Mouse (Mus musculus): ENCODE measurements around the gene Myo10. TPM values are rescaled to one million over a fixed set of nuclear protein-coding genes. Genes with fewer than 3 reads are reported as not detected.

Myo10 gene
- polyA plus RNA-seq (2016; fragmentation: Nextera tagmentation; extraction: Ambion mirVana) = 37.7 and 39.8 TPM in 2 replicates

DNA sequence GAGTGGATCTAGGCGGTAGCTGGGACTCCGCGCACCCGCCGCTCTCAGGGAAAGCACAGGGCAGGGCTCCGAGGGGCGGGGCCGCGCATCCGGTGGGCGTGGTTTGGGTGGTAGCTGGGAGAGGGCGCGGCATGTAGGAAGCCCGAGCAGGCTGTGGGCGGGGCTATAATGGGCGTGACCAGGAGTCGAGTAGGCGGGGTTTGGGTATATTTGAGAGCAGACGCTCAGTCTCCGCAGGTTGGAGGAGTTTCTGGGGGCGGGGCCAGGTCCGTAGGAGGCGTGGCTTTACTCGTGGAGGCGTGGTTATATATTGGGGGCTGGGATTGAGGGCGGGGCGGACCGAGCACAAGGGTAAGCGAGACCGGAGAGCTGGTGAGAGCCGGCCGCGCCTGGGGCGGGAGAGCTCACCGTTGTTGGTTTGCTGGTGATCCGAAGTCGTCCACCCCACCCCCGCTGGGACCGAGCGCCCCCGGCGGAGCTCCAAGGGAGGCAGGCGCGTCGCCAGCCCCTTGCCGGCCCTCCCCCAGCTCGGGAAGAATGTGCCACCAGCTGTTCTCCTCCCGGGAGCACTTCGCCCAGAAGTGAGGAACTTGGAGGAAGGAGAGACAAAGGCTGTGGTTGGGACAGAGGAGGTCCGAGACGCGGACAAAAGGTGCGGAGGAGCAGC lies at the start of gene Myo10:
TSS of gene Myo10 (plus strand) at position 326 of the 667 bp plus-strand sequence.
- under 1% methylated on average over 53 of the region's 53 CpGs for WGBS
- Histone ChIP-seq H3K27ac (peak within 1 kb of the TSS; percentile 88), H3K4me2 (replicated peaks) (peak within 1 kb of the TSS; percentile 68), H3K4me1 (peaks cover 26% of the 10 kb centered on the region), H3K9ac (peak within 1 kb of the TSS; percentile 82), H3K4me3 (peak within 1 kb of the TSS; percentile 73), H3K36me3 (no peaks in the 10 kb centered on the region), H3K27me3 (no peaks in the 10 kb centered on the region), H3K9me3 (no peaks in the 10 kb centered on the region)
- peak; percentile 94 for ATAC-seq (ENCODE audit: insufficient number of reproducible peaks, insufficient read depth, low FRiP score, low TSS enrichment)

DNA sequence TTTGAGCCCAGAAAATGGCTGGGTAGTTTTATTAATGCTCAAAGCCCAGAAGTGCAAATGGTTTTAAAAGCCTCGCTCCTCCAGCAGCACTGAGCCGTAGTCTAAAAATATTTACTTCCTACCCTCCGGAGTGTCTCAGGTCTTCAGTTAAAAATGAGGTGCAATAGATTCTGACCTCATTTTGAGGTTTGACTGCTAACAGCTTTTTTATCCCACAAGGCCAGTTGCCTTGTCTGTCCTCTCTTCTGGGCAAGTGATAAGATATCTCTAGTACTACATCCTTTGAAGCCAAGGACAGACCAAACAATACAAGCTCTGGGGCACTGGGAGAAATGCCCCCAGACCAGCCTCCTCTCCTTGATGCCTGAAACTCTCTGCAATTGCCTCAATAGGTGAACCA lies 49.2 kb upstream of the Myo10 start:
- Histone ChIP-seq H3K4me1 (no peaks in the 10 kb centered on the region), H3K4me3 (no peak overlapping the region), H3K27ac (no peak overlapping the region), H3K36me3 (no peaks in the 10 kb centered on the region), H3K27me3 (no peaks in the 10 kb centered on the region), H3K4me2 (replicated peaks) (no peak overlapping the region), H3K9ac (no peak overlapping the region), H3K9me3 (no peaks in the 10 kb centered on the region)
- 86% methylated on average over 3 of the region's 3 CpGs for WGBS
- no peak for ATAC-seq (ENCODE audit: insufficient number of reproducible peaks, insufficient read depth, low FRiP score, low TSS enrichment)

DNA sequence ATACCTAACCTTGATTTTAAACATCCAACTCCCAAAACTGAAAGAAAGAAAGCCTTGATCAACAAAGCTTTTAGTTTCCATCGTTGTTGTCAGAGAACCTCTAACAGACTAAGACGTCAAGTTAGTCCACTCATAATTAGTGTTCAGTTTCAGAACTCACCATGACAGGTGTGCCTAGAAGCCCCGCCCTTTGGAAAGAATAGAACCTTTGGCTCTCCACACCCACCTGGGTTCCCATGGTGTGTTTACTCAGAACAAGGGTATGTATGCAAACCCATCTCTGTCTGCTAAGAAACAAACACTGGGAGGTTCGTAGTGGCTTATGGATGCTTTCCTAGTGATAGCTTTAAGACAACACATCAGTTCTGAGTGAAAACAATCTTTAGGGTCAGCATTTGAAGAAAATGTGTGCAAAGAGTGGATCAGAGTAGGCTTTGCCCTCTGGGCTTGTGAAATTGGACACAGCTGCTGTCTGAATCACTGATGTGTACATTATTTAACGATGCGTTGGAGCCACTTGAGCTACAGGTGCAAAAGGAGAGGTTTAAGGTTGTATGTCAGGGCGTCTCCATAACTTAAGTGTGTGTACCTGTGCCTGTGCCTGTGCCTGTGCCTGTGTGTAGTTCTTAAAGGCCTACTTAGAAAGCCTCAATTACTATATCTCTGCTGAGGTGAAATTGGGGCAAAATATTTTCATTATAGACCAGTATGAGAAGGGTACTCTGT lies 48.3 kb upstream of the Myo10 start:
- 60% methylated on average over 7 of the region's 7 CpGs for WGBS
- no peak overlapping the region for H3K4me2 ChIP-seq (replicated peaks)
- ATAC-seq (ENCODE audit: insufficient number of reproducible peaks, insufficient read depth, low FRiP score, low TSS enrichment) = no peak

DNA sequence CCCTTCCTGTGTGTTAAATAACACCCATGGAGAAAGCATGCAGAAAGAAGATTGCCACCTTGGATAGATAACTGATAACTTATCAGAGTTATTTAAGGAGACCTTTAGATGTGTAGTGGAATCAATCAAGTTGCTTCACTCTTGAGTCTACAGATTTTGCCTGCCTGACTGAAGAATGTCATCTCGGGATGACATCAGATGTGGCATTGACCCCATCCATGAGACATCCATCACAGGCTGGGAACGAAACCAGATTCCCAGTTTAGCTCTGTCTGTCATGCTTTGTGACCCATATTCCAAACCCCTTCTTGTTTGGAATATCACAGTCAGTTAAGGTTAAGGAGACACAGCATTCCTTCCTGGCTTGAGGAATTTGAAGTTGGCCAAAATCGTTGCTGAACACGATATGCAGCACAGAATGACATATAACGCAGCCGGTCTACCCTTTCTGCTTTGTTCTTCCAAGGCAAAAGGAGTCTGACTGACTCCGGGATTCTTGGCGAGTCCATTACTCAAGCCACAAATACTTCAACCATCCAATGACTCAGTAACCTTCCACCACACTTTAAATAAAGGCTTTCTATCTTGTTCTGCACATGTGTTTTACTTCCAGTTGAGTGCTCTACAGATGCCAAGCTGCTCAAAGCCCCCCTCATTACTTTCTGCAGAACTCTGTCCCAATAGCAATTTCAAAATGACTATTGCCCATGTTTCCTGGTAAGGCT lies 44.8 kb upstream of the Myo10 start:
- no peak overlapping the region for H3K4me2 ChIP-seq (replicated peaks)
- WGBS = 86% methylated on average over 8 of the region's 8 CpGs
- H3K9me3 ChIP-seq = no peaks in the 10 kb centered on the region
- H3K4me3 ChIP-seq = no peak overlapping the region
- H3K9ac ChIP-seq = no peak overlapping the region
- no peak overlapping the region for H3K27ac ChIP-seq
- ATAC-seq (ENCODE audit: insufficient number of reproducible peaks, insufficient read depth, low FRiP score, low TSS enrichment) = no peak
- no peaks in the 10 kb centered on the region for H3K36me3 ChIP-seq
- no peaks in the 10 kb centered on the region for H3K4me1 ChIP-seq
- H3K27me3 ChIP-seq = no peaks in the 10 kb centered on the region

More for the DNA sequence above, 48.3 kb upstream of the Myo10 start:
- H3K9ac ChIP-seq = no peak overlapping the region
- no peaks in the 10 kb centered on the region for H3K9me3 ChIP-seq
- no peaks in the 10 kb centered on the region for H3K4me1 ChIP-seq
- no peak overlapping the region for H3K4me3 ChIP-seq
- H3K36me3 ChIP-seq = no peaks in the 10 kb centered on the region
- no peaks in the 10 kb centered on the region for H3K27me3 ChIP-seq
- no peak overlapping the region for H3K27ac ChIP-seq

DNA sequence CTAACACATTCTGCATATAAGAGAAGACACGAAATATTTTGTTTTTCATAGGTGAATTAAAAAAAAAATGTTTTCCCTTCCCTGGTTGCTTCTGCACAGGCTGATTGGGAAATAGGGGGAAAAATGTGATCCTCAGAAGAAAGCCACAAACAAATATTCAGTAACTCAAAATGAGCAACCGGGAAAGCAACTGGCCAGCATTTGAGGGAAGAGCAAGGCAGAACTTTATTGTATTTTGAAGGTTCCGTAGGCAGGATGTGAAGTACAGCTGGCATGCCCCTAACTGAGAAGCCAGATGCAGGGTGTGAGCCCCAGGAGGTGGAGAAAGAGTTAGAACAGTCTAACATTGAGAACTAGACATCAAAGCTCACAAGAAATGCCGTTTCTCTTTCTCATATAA lies 44.0 kb upstream of the Myo10 start:
- Histone ChIP-seq H3K9ac (no peak overlapping the region), H3K9me3 (no peaks in the 10 kb centered on the region), H3K36me3 (no peaks in the 10 kb centered on the region), H3K27me3 (no peaks in the 10 kb centered on the region), H3K4me2 (replicated peaks) (no peak overlapping the region), H3K27ac (no peak overlapping the region), H3K4me3 (no peak overlapping the region), H3K4me1 (no peaks in the 10 kb centered on the region)
- WGBS = 85% methylated on average over 4 of the region's 4 CpGs
- no peak for ATAC-seq (ENCODE audit: insufficient number of reproducible peaks, insufficient read depth, low FRiP score, low TSS enrichment)

DNA sequence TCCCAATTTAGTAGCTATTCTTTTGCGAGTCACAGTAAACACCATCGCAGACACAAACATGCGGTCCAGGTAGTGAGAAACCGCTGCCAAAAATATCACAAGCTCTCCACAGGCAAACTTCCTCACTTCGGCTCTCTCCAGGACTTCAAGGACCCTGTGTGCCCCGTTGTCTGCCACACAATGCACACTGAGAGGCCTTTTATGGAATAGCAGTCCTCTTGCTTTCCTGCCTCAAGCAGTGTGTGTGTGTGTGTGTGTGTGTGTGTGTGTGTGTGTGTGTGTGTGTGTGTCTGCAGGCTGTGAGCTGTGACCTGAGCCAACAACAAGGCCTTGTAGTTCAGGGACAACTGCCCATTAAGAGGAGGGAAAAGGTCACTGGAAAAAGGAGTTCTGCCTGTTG lies 41.6 kb upstream of the Myo10 start:
- Histone ChIP-seq H3K36me3 (no peaks in the 10 kb centered on the region), H3K27ac (0 out of 2 replicates have a peak overlapping the region, but pooled peaks have one; percentile 2), H3K9ac (no peak overlapping the region), H3K4me2 (replicated peaks) (no peak overlapping the region), H3K27me3 (no peaks in the 10 kb centered on the region), H3K9me3 (no peaks in the 10 kb centered on the region), H3K4me1 (0 out of 2 replicates have a peak, but pooled peaks cover 3% of the 10 kb centered on the region), H3K4me3 (no peak overlapping the region)
- ATAC-seq (ENCODE audit: insufficient number of reproducible peaks, insufficient read depth, low FRiP score, low TSS enrichment) = no peak
- 36% methylated on average over 6 of the region's 6 CpGs for WGBS

DNA sequence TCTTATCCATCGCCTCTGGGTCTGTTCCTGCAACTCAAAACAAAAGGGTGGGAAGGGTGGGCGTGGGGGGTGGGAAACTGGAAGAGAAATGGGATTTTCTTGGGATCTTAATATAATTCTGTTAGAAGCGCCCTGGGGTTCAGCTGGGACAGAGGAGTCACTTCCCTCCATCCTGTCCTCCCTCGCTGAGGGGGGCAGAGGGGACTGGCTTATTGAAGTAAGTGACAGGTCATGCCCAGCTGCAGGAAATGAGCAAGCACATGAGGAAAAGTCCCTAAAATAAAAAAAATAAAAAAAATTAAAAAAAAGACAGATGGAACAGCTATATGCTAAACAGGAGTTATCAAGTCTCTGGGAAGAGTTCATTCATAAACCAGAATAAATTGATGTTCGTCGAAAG lies 40.3 kb upstream of the Myo10 start:
- WGBS = 54% methylated on average over 6 of the region's 6 CpGs
- no peak for ATAC-seq (ENCODE audit: insufficient number of reproducible peaks, insufficient read depth, low FRiP score, low TSS enrichment)
- Histone ChIP-seq H3K9ac (no peak overlapping the region), H3K27me3 (no peaks in the 10 kb centered on the region), H3K27ac (no peak overlapping the region), H3K4me3 (no peak overlapping the region), H3K4me1 (peaks cover 15% of the 10 kb centered on the region; the same call in 1 of the 2 replicates), H3K36me3 (no peaks in the 10 kb centered on the region), H3K9me3 (no peaks in the 10 kb centered on the region), H3K4me2 (replicated peaks) (no peak overlapping the region)

DNA sequence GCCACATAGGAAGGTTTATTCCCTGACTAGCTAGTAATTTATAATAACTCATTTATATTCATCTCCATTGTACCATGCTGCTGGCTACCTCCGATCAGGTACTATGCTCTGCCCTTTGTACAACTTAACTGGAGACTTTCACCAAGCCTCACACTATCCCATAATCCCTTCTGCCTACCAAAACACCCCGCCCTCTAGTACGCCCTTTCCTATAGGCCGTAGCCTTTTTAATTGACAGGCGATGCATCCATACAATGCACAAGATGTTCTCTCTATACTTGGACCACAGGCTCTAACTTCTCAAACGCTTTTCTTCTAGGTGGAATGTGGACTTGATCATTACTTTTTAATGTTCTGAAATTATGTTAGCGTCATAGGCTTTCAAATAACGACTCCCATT lies 39.0 kb upstream of the Myo10 start:
- Histone ChIP-seq H3K4me1 (peaks cover 15% of the 10 kb centered on the region; the same call in 1 of the 2 replicates), H3K4me2 (replicated peaks) (no peak overlapping the region), H3K9me3 (no peaks in the 10 kb centered on the region), H3K36me3 (no peaks in the 10 kb centered on the region), H3K9ac (no peak overlapping the region), H3K27ac (no peak overlapping the region), H3K27me3 (no peaks in the 10 kb centered on the region), H3K4me3 (no peak overlapping the region)
- 89% methylated on average over 8 of the region's 8 CpGs for WGBS
- ATAC-seq (ENCODE audit: insufficient number of reproducible peaks, insufficient read depth, low FRiP score, low TSS enrichment) = no peak

DNA sequence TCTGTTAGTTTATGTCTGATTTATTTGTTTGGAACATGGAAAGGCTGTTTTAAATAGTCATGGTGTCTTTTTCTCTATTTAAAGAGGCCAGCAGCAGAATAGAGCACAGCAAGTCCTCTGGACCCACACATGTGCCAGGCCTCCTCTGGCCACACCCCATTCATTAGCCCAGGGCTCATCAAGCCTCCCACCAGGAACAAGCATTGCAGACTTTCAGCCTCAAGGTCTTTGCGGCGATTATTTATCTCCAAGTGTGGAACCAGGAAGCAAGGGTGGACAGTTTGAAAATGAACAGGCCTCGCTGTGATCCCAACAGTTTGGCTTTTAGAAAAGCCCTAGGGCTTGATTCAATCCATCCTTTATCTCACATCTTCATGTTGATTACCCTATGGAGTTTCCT lies 35.5 kb upstream of the Myo10 start:
- no peak overlapping the region for H3K9ac ChIP-seq
- no peak for ATAC-seq (ENCODE audit: insufficient number of reproducible peaks, insufficient read depth, low FRiP score, low TSS enrichment)
- H3K4me2 ChIP-seq (replicated peaks) = no peak overlapping the region
- H3K27me3 ChIP-seq = no peaks in the 10 kb centered on the region
- H3K36me3 ChIP-seq = no peaks in the 10 kb centered on the region
- 54% methylated on average over 3 of the region's 3 CpGs for WGBS
- H3K9me3 ChIP-seq = no peaks in the 10 kb centered on the region
- no peak overlapping the region for H3K27ac ChIP-seq
- no peak overlapping the region for H3K4me3 ChIP-seq
- peaks cover 15% of the 10 kb centered on the region; the same call in 1 of the 2 replicates for H3K4me1 ChIP-seq

DNA sequence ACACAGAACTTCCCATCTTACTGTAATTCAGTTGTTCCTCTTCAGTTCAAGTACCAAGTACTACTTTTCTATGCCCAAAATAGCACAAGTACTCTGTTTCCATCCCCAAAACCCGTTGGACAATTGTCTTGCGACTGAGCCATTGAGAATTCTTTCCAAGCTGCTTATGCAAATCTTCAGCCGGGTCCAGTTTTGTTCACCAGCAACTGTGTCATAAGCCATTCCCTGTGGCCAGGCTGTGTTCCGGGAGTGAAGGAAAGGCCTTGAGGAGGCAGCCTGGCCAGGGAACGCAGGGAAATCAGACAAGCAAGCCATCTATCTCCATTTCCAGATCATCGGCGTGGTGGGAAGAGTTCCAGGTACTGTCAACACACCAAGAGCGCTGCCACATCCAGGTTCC lies 34.4 kb upstream of the Myo10 start:
- H3K9me3 ChIP-seq = no peaks in the 10 kb centered on the region
- H3K4me3 ChIP-seq = no peak overlapping the region
- no peak overlapping the region for H3K27ac ChIP-seq
- H3K4me2 ChIP-seq (replicated peaks) = no peak overlapping the region
- no peaks in the 10 kb centered on the region for H3K27me3 ChIP-seq
- WGBS = 90% methylated on average over 8 of the region's 8 CpGs
- no peak overlapping the region for H3K9ac ChIP-seq
- no peaks in the 10 kb centered on the region for H3K36me3 ChIP-seq
- no peak for ATAC-seq (ENCODE audit: insufficient number of reproducible peaks, insufficient read depth, low FRiP score, low TSS enrichment)
- H3K4me1 ChIP-seq = peaks cover 15% of the 10 kb centered on the region; the same call in 1 of the 2 replicates

DNA sequence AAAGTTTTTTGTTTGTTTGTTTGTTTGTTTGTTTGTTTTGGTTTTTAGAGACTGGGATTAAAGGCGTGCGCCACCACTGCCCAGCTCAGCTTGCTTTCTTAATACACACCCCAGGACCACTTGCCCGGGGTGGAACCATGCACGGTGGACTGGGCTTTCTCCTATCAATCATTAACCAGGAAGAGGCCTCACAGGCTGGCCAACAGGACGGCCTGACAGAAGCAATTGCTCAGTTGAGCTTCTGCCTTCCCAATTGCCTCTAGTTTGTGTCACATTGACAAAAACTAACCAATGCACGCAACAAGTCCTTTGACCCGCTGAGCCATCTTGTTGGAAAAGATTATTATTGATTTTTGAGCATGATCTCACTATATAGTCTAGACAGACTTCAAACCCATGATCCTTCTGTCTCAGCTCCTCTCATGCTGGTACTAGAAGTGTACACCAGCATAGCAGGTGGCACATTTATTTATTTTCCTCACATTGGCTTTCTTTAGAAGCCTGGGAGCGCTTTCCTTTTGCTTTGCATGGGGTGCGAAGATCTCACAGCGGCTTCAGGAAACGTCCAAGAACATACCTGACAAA lies 32.9 kb upstream of the Myo10 start:
- Histone ChIP-seq H3K4me2 (replicated peaks) (no peak overlapping the region), H3K36me3 (no peaks in the 10 kb centered on the region), H3K4me1 (peaks cover 15% of the 10 kb centered on the region; the same call in 1 of the 2 replicates), H3K9ac (no peak overlapping the region), H3K9me3 (no peaks in the 10 kb centered on the region), H3K27me3 (no peaks in the 10 kb centered on the region), H3K4me3 (no peak overlapping the region), H3K27ac (no peak overlapping the region)
- ATAC-seq (ENCODE audit: insufficient number of reproducible peaks, insufficient read depth, low FRiP score, low TSS enrichment) = no peak
- WGBS = 85% methylated on average over 11 of the region's 11 CpGs

Data from embryonic facial prominence, embryonic 12.5 days (tissue).